Mouse (Mus musculus): ENCODE data around the gene Cc2d1b.

- TF ChIP-seq POLR2A (IDR thresholded peaks at IDR 0.05; ENCODE audit: low read depth, low read length) (no peak), CTCF (IDR thresholded peaks at IDR 0.05; ENCODE audit: borderline replicate concordance, insufficient read depth, low read length) (no peak)
Observed at GRCm38 (mm10) chr4:108618586-108618985, 1.2 kb upstream of the Cc2d1b start.
